Mouse (Mus musculus): ENCODE results near the gene Rhox7a.
"Not testable (repeated sequence)": the region's sequence is repeated elsewhere in the genome, so short reads cannot be mapped to it uniquely, and the experiment has no call there.

Rhox7a gene

GRCm38 (mm10) chrX:37831386-37831785 is at the start of gene Rhox7a:
TSS of gene Rhox7a (plus strand) at chrX:37831686.
- DNase-seq (ENCODE audit: low spot score), result not testable (repeated sequence)

GRCm38 (mm10) chrX:37807286-37808080 is 24.0 kb upstream of the Rhox7a start:
- DNase-seq (ENCODE audit: low spot score), result no peak

- no peak for DNase-seq (ENCODE audit: low spot score)
Observed at GRCm38 (mm10) chrX:37809396-37809795, 22.1 kb upstream of the Rhox7a start.

GRCm38 (mm10) chrX:37811179-37811578 is 20.3 kb upstream of the Rhox7a start:
- DNase-seq (ENCODE audit: low spot score), result no peak

- no peak for DNase-seq (ENCODE audit: low spot score)
Observed at GRCm38 (mm10) chrX:37815665-37816064, 15.8 kb upstream of the Rhox7a start.

- DNase-seq (ENCODE audit: low spot score), result not testable (repeated sequence)
Observed at GRCm38 (mm10) chrX:37826610-37827009, 4.9 kb upstream of the Rhox7a start, which contains the start of gene Rhox6. TSS of gene Rhox6 (plus strand) at chrX:37826910.

- no peak for DNase-seq (ENCODE audit: low spot score)
Observed at GRCm38 (mm10) chrX:37871641-37872040, 40.2 kb downstream of the Rhox7a start.

- no peak for DNase-seq (ENCODE audit: low spot score)
Observed at GRCm38 (mm10) chrX:37878844-37879243, 47.4 kb downstream of the Rhox7a start, which contains the start of gene Rhox8. TSS of gene Rhox8 (minus strand) at chrX:37878944.

Data from left cerebral cortex, adult 11 months (tissue).